8 mouse cellular contexts compared by ENCODE assay signal in genomic region chr10:111226508-111226907, GRCm38 (mm10).
DNase-seq lines count a peak whose midpoint lies in the region; ATAC-seq and TF ChIP-seq lines count a peak whose summit lies in the region.

No protein-coding gene starts in this region.

- intact Hi-C loops in heart, adult 2 months (cut with DNase I) = loop anchor here (5.0 to 10.0 kb wide), 4 partner anchors 46 to 728 kb away; partner anchors contain the start of gene Bbs10

- H3K4me3 ChIP-seq in embryonic facial prominence, embryonic 10.5 days = no peak overlapping the region
- no peak overlapping the region for H3K4me3 ChIP-seq in heart, adult 2 months
- H3K4me3 ChIP-seq in kidney, embryonic 16.5 days (ENCODE audit: low read length) = no peak overlapping the region

- peaks cover 2% of the 10 kb centered on the region; the same call in 1 of the 2 replicates for H3K79me2 ChIP-seq in heart, adult 2 months (replicated peaks; ENCODE audit: control insufficient read depth, insufficient read depth, low read length)

- no peak overlapping the region for H3K9ac ChIP-seq in heart, adult 2 months (ENCODE audit: low read depth, low read length)
- H3K9ac ChIP-seq in kidney, embryonic 16.5 days (replicated peaks; ENCODE audit: low read length) = no peak overlapping the region

- H3K4me1 ChIP-seq in embryonic facial prominence, embryonic 10.5 days = peaks cover 12% of the 10 kb centered on the region
- H3K4me1 ChIP-seq in heart, adult 2 months (ENCODE audit: control insufficient read depth, insufficient read depth, low read length) = peaks cover 2% of the 10 kb centered on the region; the same call in 1 of the 2 replicates
- H3K4me1 ChIP-seq in kidney, embryonic 16.5 days (ENCODE audit: insufficient read depth, low read length) = no peaks in the 10 kb centered on the region

- peak; percentile 61; the same call in 1 of the 2 replicates for ATAC-seq in kidney, embryonic 16.5 days (ENCODE audit: low FRiP score, low TSS enrichment)

- peak; percentile 78 for TF ChIP-seq EP300 in heart, adult 2 months (IDR thresholded peaks at IDR 0.05; ENCODE audit: insufficient read depth, low read depth, low read length)

- no peak; the same call in 1 of the 2 replicates for TF ChIP-seq CTCF in heart, adult 2 months (IDR thresholded peaks at IDR 0.05)

- WGBS in embryonic facial prominence, embryonic 10.5 days = 33% methylated on average over 3 of the region's 3 CpGs
- WGBS in heart, adult 2 months = 9% methylated on average over 3 of the region's 3 CpGs
- WGBS in kidney, embryonic 16.5 days = 16% methylated on average over 3 of the region's 3 CpGs

- no peak overlapping the region for H3K27ac ChIP-seq in embryonic facial prominence, embryonic 10.5 days (replicated peaks)
- no peak overlapping the region for H3K27ac ChIP-seq in heart, adult 2 months
- no peak overlapping the region for H3K27ac ChIP-seq in kidney, embryonic 16.5 days (ENCODE audit: low read length)

- no peaks in the 10 kb centered on the region for H3K36me3 ChIP-seq in embryonic facial prominence, embryonic 10.5 days (replicated peaks)
- no peaks in the 10 kb centered on the region for H3K36me3 ChIP-seq in heart, adult 2 months (ENCODE audit: control insufficient read depth, insufficient read depth, low read length)
- no peaks in the 10 kb centered on the region for H3K36me3 ChIP-seq in kidney, embryonic 16.5 days (ENCODE audit: insufficient read depth, low read length)

- no peaks in the 10 kb centered on the region for H3K9me3 ChIP-seq in embryonic facial prominence, embryonic 10.5 days
- H3K9me3 ChIP-seq in kidney, embryonic 16.5 days (ENCODE audit: low read length) = no peaks in the 10 kb centered on the region

- peak; percentile 95 for DNase-seq in 3T3-L1 (ENCODE audit: low read depth, low spot score)
- DNase-seq in adrenal gland, postnatal 10 days = peak; percentile 98
- DNase-seq in embryonic facial prominence, embryonic 10.5 days (ENCODE audit: low spot score) = peak; percentile 89
- DNase-seq in heart, adult 2 months = peak; percentile 83 to 92
- DNase-seq in liver = peak; percentile 90
- peak; percentile 93 for DNase-seq in naive thymus-derived CD4-positive, alpha-beta T cell, adult 2 months (ENCODE audit: low read depth)
- peak; percentile 86 to 97 for DNase-seq in spleen, postnatal 4 days (ENCODE audit: low spot score in 2 of 2)

- H3K27me3 ChIP-seq in embryonic facial prominence, embryonic 10.5 days (replicated peaks; ENCODE audit: low read depth, poor library complexity, severe bottlenecking) = no peaks in the 10 kb centered on the region
- H3K27me3 ChIP-seq in heart, adult 2 months (ENCODE audit: control insufficient read depth, insufficient read depth, low read length) = no peaks in the 10 kb centered on the region
- no peaks in the 10 kb centered on the region for H3K27me3 ChIP-seq in kidney, embryonic 16.5 days (ENCODE audit: insufficient read depth, low read length)

- no peak overlapping the region for H3K4me2 ChIP-seq in kidney, embryonic 16.5 days (replicated peaks; ENCODE audit: low read depth, low read length)

- TF ChIP-seq POLR2A in heart, adult 2 months (IDR thresholded peaks at IDR 0.05; ENCODE audit: insufficient read depth, low read depth, low read length) = no peak
